Mouse (Mus musculus) left cerebral cortex, adult 18-20 months (tissue): ENCODE measurements around the gene Tmem114. TPM values are rescaled to one million over a fixed set of nuclear protein-coding genes. Genes with fewer than 3 reads are reported as not detected.

Source experiments
- DNase-seq, 2 experiments: peaks; one replicate each; pipeline ENCODE4 v3.0.0; 2021 to 2022; ENCODE audit warnings: low spot score in 2 of 2, mixed read lengths in 1 of 2
- long read RNA-seq, 2 experiments: library from polyadenylated mRNA; stranded (forward); transcript quantifications; one replicate each; pipeline ENCODE4 v2.0.0; 2021
- total RNA-seq, 2 experiments: library from RNA; stranded (reverse); gene quantifications; 2 replicates each; pipeline ENCODE4 v1.2.3; 2021

Gene Tmem114
- 1 to 10 TPM; 1.2 to 1.6 TPM for total RNA-seq
- long read RNA-seq, experiment 1, transcript Tmem114-201 (4 exons, 1,407 nt) = major isoform, 5 of 5 reads
- long read RNA-seq, experiment 1, partial matches to known transcripts = 0 of 5 reads
- long read RNA-seq, experiment 1, other reads (novel, unspliced or antisense) = 0 of 5 reads
- long read RNA-seq, experiment 2, partial matches to known transcripts = 0 of 1 reads
- long read RNA-seq, experiment 2, other reads (novel, unspliced or antisense) = 0 of 1 reads

DNA sequence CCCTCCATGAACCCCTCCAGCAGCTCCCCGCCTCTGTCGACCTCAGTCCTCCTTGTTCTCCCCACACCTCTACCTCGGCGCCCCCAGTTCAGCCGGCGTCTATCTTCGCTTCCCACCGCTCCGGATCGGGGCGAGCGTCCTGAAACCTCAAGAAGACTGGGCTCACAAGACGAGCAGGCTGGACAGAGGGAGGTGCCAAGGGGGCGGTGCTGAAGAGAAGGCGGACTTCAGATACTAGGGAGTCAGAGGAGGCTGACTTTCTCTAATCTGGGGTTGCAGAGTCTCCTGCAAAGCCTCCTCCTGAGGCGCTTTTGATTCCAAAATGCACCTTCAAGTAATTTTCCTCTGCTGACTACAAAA is at the start of gene Tmem114:
Gene Tmem114 (minus strand): TSS at position 166 of the 360 bp plus-strand sequence.
- DNase-seq = peak; percentile 23 to 25

DNA sequence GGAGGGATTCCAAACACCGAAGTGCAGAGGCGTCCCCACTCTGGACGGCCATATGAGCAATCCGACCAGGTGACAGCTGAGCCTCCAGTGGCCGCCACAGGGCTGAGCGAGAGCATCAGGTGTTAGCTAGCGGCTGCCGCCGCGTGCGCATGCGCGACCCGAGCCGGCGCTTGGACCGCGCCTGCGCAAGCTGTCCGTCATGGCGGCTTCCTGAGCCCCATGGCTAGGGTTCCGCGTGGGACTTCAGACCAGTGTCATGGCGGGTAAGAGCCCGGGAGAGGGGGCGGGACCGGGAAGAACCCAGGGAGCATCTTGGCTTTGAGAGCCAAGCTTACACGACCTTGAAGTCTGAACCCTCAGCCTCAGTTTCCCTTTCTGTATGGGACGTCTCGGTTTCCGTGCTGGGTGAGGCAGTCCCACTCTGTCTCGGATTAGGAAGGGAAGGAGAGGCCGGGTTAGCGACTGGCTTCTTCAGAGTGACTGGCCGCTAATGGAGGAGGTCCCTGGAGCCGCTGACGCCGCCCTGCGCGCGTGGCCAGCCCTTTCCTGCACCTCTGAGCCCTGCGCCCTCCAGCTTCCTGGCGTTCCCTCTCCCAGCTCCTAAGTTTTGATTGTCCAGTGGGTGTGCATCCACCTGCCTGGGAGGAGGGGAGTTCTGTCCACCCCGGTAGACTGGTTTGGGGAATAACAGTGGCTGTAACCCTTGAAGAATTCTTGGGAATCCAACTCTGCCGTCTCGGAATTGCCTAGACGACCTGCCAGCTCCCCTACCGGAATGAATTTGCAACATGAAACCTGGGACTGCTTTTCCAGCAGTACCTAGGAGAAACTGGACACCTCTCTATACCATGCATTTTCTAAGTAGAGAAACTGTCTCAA is 45.9 kb upstream of the Tmem114 start, which contains the start of gene Mettl22:
Gene Mettl22 (plus strand): TSS at position 186 of the 879 bp plus-strand sequence.
- DNase-seq = peak; percentile 88 to 92

- no peak for DNase-seq
These were observed 45.2 kb upstream of the Tmem114 start for GRCm38 (mm10) chr16:8470132-8470531.

GRCm38 (mm10) chr16:8459098-8459497 is 34.2 kb upstream of the Tmem114 start:
- DNase-seq = peak; percentile 48 to 73

DNA sequence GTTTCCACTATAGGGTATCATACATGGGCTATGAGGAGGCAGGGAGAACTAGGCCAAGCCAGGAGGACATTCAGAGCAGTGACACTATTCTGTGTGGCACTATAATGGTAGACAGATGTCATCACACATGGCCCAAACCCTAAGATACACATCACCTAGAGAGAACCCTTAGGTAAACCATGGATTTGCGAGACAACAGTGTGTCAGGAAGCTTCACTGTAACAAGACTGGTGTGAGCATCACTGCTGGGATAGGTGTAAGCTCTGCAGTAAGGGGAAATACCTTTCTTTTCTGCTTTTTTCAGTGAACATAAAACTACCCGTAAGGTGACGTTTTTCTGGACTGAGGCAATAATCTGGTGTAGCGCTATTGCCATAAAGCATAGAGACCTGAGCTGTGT is 33.5 kb upstream of the Tmem114 start:
- DNase-seq = no peak

DNA sequence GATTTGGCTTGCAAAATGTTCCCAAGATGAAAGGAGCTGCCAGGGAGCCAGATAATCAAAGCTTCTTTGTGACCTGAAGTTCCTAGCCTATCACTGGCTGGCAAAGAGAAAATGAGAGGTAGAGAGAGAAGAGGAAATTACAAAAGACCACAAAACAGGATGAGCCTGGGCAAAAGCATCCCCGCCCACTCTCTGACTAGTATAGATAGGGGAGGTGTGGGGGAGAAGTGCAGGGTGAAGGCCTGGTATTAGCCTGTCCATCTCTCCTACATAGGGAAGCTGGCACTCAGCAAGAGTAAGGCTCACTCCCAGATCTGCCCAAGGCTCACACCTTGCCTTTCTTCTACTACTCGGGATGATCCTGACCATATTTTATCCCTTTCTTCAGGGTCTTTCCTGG is 30.3 kb upstream of the Tmem114 start:
- no peak for DNase-seq

- DNase-seq = no peak
These were observed 28.4 kb upstream of the Tmem114 start for GRCm38 (mm10) chr16:8453301-8453700.

DNA sequence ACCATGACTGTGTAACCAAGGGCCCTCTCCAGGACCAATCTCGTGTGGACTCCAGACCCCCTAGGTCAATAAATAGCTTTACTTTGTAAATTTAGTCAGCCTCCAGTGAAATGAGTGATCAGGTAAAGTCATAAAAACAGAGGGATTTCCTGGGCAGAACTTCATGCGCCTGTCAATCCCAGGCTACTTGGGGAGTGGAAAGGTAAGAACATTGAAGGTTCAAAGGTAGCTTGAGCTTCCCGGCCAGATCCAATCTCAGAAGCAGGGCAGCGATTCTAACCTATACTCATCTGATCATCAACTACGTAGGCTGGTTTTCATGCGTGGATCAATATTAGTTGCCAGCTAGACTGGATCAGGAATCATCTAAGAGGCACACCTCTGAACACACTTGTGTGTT is 21.3 kb upstream of the Tmem114 start:
- no peak for DNase-seq

DNA sequence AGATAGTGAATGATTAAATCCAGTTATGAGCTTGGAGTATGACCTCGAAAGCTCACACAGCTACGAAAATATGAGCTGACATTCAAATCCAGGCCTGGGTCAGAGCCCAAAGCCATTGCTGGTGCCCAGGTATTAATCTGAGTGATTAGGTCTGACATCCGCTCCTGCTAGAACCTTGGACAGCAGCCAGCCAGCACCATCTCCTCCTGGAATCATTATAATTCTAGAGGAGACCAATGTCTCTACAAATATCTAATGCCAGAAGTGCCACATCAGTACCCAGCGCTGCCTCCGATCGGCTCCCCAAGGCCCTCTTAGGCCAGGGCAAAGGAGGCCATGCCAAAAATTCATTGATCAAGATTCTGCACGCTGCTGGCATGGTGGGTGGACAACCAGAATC is 20.0 kb upstream of the Tmem114 start:
- no peak for DNase-seq

GRCm38 (mm10) chr16:8432616-8433015 is 7.7 kb upstream of the Tmem114 start:
- DNase-seq = no peak

DNA sequence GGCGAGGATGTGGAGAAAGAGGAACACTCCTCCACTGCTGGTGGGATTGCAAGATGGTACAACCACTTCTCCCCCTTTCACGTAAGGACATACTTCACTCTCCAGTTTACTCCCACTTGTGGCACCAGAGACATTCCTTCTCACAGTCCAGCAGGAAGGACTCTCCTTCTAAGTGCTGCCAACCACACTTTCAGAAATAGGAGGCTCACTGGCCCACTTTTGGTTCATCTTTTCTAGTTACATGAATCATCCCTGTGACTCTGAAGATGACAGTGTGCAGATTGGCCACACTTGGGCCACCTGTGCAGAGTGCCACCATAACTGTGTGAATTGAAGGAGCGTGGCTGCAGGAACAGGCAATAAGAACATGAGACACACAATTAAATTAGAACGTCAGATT is 4.6 kb upstream of the Tmem114 start:
- no peak for DNase-seq

- no peak for DNase-seq
These were observed 800 bp upstream of the Tmem114 start for GRCm38 (mm10) chr16:8425736-8426135.

DNA sequence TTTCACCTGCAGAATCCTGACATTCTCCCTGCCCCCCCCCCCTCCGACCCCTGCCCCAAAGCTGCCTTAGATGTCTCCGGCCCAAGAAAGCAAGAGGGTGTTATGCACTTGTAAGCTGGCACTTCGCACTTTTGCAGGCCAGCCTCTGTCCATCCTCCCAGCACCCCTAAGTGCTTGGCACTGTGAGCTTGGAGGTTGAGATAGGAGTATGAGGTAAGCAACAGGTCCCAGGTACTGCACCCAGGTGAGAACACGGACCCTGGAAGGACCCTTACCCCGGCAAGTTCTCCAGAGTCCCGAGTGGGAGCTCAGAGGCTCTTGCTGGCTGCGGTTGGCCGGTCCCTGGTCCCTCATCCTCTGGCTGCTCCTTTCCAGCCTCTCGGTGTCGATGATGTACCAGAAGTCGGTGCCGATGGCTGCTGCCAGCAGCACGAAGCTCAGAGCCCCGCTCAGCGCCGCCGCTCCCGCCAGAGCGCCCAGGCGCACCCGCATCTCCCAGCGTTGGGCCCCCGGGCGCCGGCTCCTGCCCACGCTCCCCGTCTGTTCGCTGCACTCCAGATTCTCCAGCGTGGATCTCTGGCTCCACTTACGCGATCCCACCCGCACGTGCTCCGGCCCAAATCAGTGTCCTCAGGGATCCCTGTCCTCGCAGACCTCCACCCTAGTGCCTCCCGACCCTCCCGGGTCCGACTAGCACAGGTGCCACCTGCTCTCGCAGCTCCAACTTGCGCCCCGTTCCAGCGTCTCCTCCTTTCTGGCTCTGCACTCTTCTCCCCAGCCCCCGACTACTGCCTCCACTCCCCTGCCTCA is 570 bp downstream of the Tmem114 start:
- peak; percentile 70 to 84 for DNase-seq

DNA sequence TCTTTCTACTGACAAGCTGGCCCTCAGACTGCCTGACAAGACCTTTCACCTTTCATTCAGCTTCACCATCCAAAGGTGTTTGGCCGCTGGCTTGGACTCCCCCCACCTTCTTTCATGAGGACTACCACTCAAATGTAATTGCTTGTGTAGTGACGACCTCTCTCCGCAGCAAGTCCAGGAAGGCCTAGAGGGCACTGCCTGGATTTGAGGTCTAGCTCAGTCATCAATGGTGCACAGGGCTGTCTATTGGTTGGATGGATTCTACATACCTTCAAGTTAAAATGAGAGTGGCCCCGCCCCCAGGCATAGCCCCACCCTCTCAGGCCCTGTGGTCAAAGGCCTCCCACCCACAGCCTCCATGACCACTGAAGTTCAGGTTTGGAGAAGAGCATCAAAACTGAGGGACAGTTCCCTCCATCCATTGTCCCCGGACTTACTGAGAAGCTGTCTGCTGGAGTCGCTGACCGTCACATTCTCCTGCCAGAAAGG is 1.3 kb downstream of the Tmem114 start:
- no peak for DNase-seq

- DNase-seq = no peak
These were observed 4.1 kb downstream of the Tmem114 start for GRCm38 (mm10) chr16:8420842-8421241.

GRCm38 (mm10) chr16:8420381-8420780 is 4.6 kb downstream of the Tmem114 start:
- no peak for DNase-seq

DNA sequence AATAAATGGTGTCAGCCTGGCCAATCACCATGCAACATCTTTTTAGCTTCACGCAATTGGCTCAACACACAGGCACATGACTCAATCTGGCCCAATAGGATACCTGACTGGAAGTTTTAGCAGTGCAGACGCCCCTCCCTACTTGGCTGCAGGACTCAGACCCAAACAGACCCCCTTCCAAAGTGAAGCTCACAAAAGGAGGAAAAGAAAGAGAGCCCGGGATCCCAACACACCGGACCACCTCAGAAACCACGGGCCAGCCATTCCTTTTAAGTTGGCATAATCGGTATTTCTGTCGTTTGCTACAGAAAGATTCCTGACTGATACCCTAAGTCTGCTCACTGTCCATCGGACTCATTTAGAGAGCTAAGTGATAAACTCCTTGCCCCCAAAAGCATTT is 5.3 kb downstream of the Tmem114 start:
- no peak for DNase-seq

DNA sequence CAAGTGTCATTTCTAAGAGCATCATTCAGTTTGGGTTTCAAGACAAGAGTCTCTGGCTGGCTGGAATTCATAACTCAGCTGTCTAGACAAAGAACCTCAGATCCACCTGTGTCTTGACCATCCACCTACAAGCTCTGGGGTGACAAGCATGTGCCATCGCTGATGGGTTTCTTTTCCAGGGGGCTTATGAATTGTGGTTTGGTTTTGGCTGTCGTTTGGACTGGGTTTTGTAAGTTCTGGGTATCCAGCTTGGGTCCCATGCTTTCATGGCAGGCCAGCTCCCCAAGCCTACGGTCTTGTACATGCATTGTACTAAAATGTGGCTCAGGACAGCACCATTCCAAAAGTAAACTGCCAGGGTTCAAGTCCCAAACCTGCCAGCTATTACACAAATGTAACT is 6.8 kb downstream of the Tmem114 start:
- no peak for DNase-seq

GRCm38 (mm10) chr16:8417011-8417720 is 7.8 kb downstream of the Tmem114 start:
- peak in 1 of 2 experiments; percentile 36 for DNase-seq

- DNase-seq = no peak
These were observed 8.9 kb downstream of the Tmem114 start for GRCm38 (mm10) chr16:8415996-8416395.

DNA sequence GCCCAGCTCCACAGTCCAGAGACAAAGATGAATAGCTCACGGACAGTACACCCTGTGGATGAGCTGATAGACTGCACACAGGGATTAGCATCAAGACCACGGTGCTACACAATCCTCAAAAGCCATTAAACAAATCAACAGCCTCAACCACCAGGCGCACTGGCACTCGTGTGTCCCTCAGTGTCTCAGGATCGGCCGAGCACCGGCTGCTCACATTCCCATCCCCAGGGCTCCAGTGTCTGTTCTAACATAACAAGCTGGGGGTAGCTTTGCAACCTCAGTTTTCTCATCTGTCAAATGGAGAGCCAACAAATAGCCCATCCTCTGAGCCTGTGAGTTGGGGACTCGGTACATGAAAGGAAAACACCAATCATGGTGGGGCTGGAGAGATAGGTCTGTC is 11.5 kb downstream of the Tmem114 start:
- DNase-seq = no peak
